Mouse (Mus musculus) hindbrain, embryonic 13.5 days (tissue): ENCODE results near the gene Asb10. TPM values are rescaled to one million over a fixed set of nuclear protein-coding genes. Genes with fewer than 3 reads are reported as not detected.

Experiments used
- ATAC-seq: fragments of 200-750 bp; cut with Nextera tagmentation; 2 replicates; pipeline ENCODE4 v1.8.0; 2017; ENCODE audit warnings: moderate TSS enrichment; ENCODE audit not compliant: low FRiP score
- H3K27ac ChIP-seq: fragments of 300-500 bp; sonication (generic); 2 replicates; pipeline ENCODE4 v1.5.1; 2015; ENCODE audit warnings: inconsistent platforms, mild to moderate bottlenecking, moderate library complexity
- H3K27me3 ChIP-seq: fragments of 300-500 bp; sonication (generic); 2 replicates; pipeline ENCODE4 v1.6.1; 2015; ENCODE audit warnings: mild to moderate bottlenecking, inconsistent platforms
- H3K36me3 ChIP-seq: fragments of 300-500 bp; sonication (generic); 2 replicates; pipeline ENCODE4 v1.6.1; 2015; ENCODE audit warnings: mild to moderate bottlenecking, inconsistent platforms
- H3K4me1 ChIP-seq: fragments of 300-500 bp; sonication (generic); replicated peaks from 2 replicates; pipeline ENCODE4 v1.6.1; 2015; ENCODE audit warnings: inconsistent platforms
- H3K4me2 ChIP-seq: fragments of 300-500 bp; sonication (generic); 2 replicates; pipeline ENCODE4 v1.6.1; 2015; ENCODE audit warnings: inconsistent platforms, mild to moderate bottlenecking, moderate library complexity
- H3K4me3 ChIP-seq: fragments of 300-500 bp; sonication (generic); 2 replicates; pipeline ENCODE4 v1.5.1; 2015; ENCODE audit warnings: mild to moderate bottlenecking, inconsistent platforms
- H3K9ac ChIP-seq: fragments of 300-500 bp; sonication (generic); 2 replicates; pipeline ENCODE4 v1.6.1; 2015; ENCODE audit warnings: mild to moderate bottlenecking, inconsistent platforms
- H3K9me3 ChIP-seq: fragments of 300-500 bp; sonication (generic); 2 replicates; pipeline ENCODE4 v1.6.1; 2016; ENCODE audit warnings: inconsistent platforms
- WGBS: fragments of 180-500 bp; shearing (Covaris S2); methylation state at CpG from one replicate; pipeline ENCODE4 v1.1.7; 2015; 5-methylcytosine and 5-hydroxymethylcytosine counted together
- polyA plus RNA-seq: library from polyadenylated mRNA; unstranded; fragments of >200 nt; fragmentation: Nextera tagmentation; extraction: Ambion mirVana; gene quantifications from 2 replicates; pipeline ENCODE4 v1.2.1, GENCODE M21; 2015

The Asb10 gene
- polyA plus RNA-seq, 1 experiment from 2014 or later: 0.49 TPM

- ATAC-seq: peak; percentile 55
- 17% methylated on average over 24 of the region's 24 CpGs for WGBS
- Histone ChIP-seq H3K4me1 (peaks cover 39% of the 10 kb centered on the region), H3K27me3 (peaks cover 85% of the 10 kb centered on the region), H3K9me3 (no peaks in the 10 kb centered on the region), H3K27ac (no peak overlapping the region), H3K36me3 (no peaks in the 10 kb centered on the region), H3K9ac (no peak overlapping the region), H3K4me3 (no peak overlapping the region), H3K4me2 (no peak overlapping the region)
Observed at GRCm38 (mm10) chr5:24530042-24530689, 10.6 kb downstream of the Asb10 start.

DNA sequence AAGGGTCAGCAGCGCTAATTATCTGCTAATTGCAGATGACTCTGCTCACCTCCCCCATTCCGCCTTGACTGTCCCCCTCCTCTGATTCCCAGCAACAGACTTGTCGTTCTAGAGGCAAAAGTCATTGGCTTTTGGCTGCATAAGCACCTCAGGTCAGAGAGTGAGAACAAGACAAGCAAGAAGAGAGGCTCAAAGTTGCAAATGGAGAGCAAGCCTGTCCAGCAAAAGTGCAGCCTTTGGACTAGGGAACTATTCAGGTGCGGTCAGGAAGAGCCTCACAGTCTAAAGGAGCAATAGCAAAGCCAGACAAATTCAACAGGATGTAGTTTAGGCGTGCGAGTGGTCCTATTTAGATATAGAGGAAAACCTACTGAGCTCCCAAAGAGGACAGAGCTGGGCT, 13.0 kb downstream of the Asb10 start:
- Histone ChIP-seq H3K9ac (no peak overlapping the region), H3K36me3 (no peaks in the 10 kb centered on the region), H3K27me3 (peaks cover 91% of the 10 kb centered on the region), H3K4me1 (peaks cover 46% of the 10 kb centered on the region), H3K4me2 (peak overlapping the region; percentile 5; the same call in 1 of the 2 replicates), H3K9me3 (no peaks in the 10 kb centered on the region), H3K4me3 (no peak overlapping the region), H3K27ac (no peak overlapping the region)
- WGBS: 12% methylated on average over 6 of the region's 6 CpGs
- no peak for ATAC-seq

GRCm38 (mm10) chr5:24526889-24527230, 13.9 kb downstream of the Asb10 start, which contains the start of gene Gbx1:
Gbx1 (minus strand) TSS chr5:24527202.
- H3K4me2 ChIP-seq: peak within 1 kb of the TSS; percentile 89
- no peaks in the 10 kb centered on the region for H3K9me3 ChIP-seq
- peak within 1 kb of the TSS; percentile 55 for H3K4me3 ChIP-seq
- peaks cover 93% of the 10 kb centered on the region for H3K27me3 ChIP-seq
- WGBS: 1% methylated on average over 39 of the region's 49 CpGs
- no peaks in the 10 kb centered on the region for H3K36me3 ChIP-seq
- H3K4me1 ChIP-seq: peaks cover 46% of the 10 kb centered on the region
- H3K27ac ChIP-seq: peak within 1 kb of the TSS; percentile 60
- no peak; the same call in 1 of the 2 replicates for ATAC-seq
- peak within 1 kb of the TSS; percentile 79 for H3K9ac ChIP-seq

- peaks cover 90% of the 10 kb centered on the region for H3K27me3 ChIP-seq
Observed at GRCm38 (mm10) chr5:24526190-24526888, 14.4 kb downstream of the Asb10 start.

GRCm38 (mm10) chr5:24525360-24526189, 15.2 kb downstream of the Asb10 start:
- H3K4me1 ChIP-seq: peaks cover 43% of the 10 kb centered on the region
- H3K27ac ChIP-seq: peak overlapping the region; percentile 60
- 3% methylated on average over 34 of the region's 34 CpGs for WGBS
- ATAC-seq: 0 out of 2 replicates have a peak, but pooled peaks have one; percentile 9
- H3K9me3 ChIP-seq: no peaks in the 10 kb centered on the region
- H3K27me3 ChIP-seq: peaks cover 83% of the 10 kb centered on the region
- H3K36me3 ChIP-seq: no peaks in the 10 kb centered on the region
- H3K9ac ChIP-seq: peak overlapping the region; percentile 79
- H3K4me2 ChIP-seq: peak overlapping the region; percentile 89
- peak overlapping the region; percentile 55 for H3K4me3 ChIP-seq

More at GRCm38 (mm10) chr5:24526190-24526888, 14.4 kb downstream of the Asb10 start:
- WGBS: 0% methylated on average over 36 of the region's 109 CpGs
- Histone ChIP-seq H3K27ac (peak overlapping the region; percentile 60), H3K9ac (peak overlapping the region; percentile 79), H3K4me3 (peak overlapping the region; percentile 55), H3K36me3 (no peaks in the 10 kb centered on the region), H3K4me2 (peak overlapping the region; percentile 89), H3K9me3 (no peaks in the 10 kb centered on the region), H3K4me1 (peaks cover 46% of the 10 kb centered on the region)
- ATAC-seq: peak; percentile 30

GRCm38 (mm10) chr5:24524522-24524921, 16.3 kb downstream of the Asb10 start:
- ATAC-seq: no peak
- no peaks in the 10 kb centered on the region for H3K36me3 ChIP-seq
- peak overlapping the region; percentile 89 for H3K4me2 ChIP-seq
- H3K4me1 ChIP-seq: peaks cover 40% of the 10 kb centered on the region
- H3K27me3 ChIP-seq: peaks cover 75% of the 10 kb centered on the region
- H3K4me3 ChIP-seq: peak overlapping the region; percentile 55
- H3K9me3 ChIP-seq: no peaks in the 10 kb centered on the region
- 7% methylated on average over 4 of the region's 4 CpGs for WGBS
- no peak overlapping the region for H3K27ac ChIP-seq
- peak overlapping the region; percentile 79; the same call in 1 of the 2 replicates for H3K9ac ChIP-seq

DNA sequence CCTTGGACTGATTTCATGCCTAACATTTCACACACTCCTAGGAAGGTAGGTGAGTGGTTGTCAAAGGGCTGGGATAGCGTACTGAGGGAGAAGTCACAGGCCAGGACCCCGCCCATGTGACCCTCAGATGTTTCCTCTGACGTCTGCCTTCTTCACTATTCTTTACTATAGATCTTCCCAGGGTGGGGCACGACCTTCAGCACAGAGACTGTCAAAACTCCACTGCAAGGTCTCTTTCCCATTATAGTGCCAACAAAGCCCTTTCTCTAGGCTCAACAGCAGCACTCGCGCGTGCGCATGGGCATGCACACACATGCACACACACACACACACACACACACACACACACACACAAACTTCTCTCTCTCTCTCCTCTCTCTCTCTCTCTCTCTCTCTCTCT, 17.0 kb downstream of the Asb10 start:
- Histone ChIP-seq H3K4me1 (peaks cover 34% of the 10 kb centered on the region), H3K9ac (no peak overlapping the region), H3K4me3 (peak overlapping the region; percentile 55), H3K4me2 (peak overlapping the region; percentile 89), H3K27me3 (peaks cover 68% of the 10 kb centered on the region), H3K9me3 (no peaks in the 10 kb centered on the region), H3K27ac (no peak overlapping the region), H3K36me3 (no peaks in the 10 kb centered on the region)
- no peak for ATAC-seq
- 14% methylated on average over 8 of the region's 8 CpGs for WGBS

DNA sequence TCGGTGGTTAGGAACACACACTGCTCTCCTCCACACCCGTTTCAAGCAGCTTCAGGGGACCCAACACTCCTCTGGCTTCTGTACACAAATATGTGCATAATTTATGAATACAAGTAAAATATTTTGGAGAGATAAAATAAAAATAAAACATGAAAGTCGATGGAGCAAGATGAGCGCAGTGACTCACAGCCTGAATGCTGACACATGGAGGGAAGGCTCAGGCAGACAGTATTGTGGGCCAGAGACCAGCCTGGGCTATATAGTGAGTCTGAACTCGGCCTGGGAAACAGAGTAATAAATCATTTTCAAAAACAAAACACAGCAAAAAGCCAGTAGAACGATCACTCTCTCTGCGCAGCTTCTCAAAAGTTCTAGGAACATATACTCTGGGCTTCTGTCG, 19.4 kb downstream of the Asb10 start:
- H3K27me3 ChIP-seq: peaks cover 53% of the 10 kb centered on the region
- no peaks in the 10 kb centered on the region for H3K36me3 ChIP-seq
- H3K4me1 ChIP-seq: peaks cover 19% of the 10 kb centered on the region
- H3K27ac ChIP-seq: no peak overlapping the region
- 68% methylated on average over 8 of the region's 8 CpGs for WGBS
- H3K4me2 ChIP-seq: peak overlapping the region; percentile 89; the same call in 1 of the 2 replicates
- H3K9me3 ChIP-seq: no peaks in the 10 kb centered on the region
- no peak overlapping the region for H3K4me3 ChIP-seq
- no peak overlapping the region for H3K9ac ChIP-seq
- ATAC-seq: no peak

DNA sequence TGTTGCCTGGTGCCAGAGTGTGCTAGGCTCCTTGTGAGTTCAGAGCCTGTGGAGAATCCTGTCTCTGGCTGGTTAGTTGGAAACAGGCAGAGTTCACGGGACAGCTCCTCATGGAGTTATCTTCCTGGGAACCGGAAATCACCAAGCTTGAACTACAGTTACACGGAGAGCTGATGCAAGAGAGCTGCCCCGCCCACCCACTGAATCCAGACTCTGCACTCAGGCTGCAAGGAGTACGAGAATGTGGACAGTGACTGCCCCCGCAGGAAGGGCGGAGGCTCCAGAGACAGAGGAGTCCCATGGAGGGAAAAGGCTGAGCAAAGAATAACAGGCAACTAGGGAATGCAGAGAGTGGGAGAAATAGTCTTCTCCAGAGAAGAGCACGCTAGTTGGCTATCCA, 28.5 kb downstream of the Asb10 start:
- Histone ChIP-seq H3K4me2 (no peak overlapping the region), H3K27me3 (peaks cover under 1% of the 10 kb centered on the region; the same call in 1 of the 2 replicates), H3K9me3 (no peaks in the 10 kb centered on the region), H3K4me1 (peaks cover 14% of the 10 kb centered on the region), H3K27ac (no peak overlapping the region), H3K36me3 (peaks cover 7% of the 10 kb centered on the region; the same call in 1 of the 2 replicates), H3K9ac (no peak overlapping the region), H3K4me3 (no peak overlapping the region)
- WGBS: 58% methylated on average over 8 of the region's 8 CpGs
- no peak for ATAC-seq

- Histone ChIP-seq H3K4me2 (no peak overlapping the region), H3K36me3 (peaks cover 7% of the 10 kb centered on the region; the same call in 1 of the 2 replicates), H3K9me3 (no peaks in the 10 kb centered on the region), H3K27me3 (no peaks in the 10 kb centered on the region), H3K27ac (no peak overlapping the region), H3K9ac (no peak overlapping the region), H3K4me3 (no peak overlapping the region), H3K4me1 (peaks cover 14% of the 10 kb centered on the region)
- WGBS: 49% methylated on average over 11 of the region's 11 CpGs
- no peak for ATAC-seq
Observed at GRCm38 (mm10) chr5:24510635-24511034, 30.1 kb downstream of the Asb10 start.

GRCm38 (mm10) chr5:24508406-24508805, 32.4 kb downstream of the Asb10 start:
- H3K4me2 ChIP-seq: no peak overlapping the region
- peaks cover 15% of the 10 kb centered on the region; the same call in 1 of the 2 replicates for H3K27me3 ChIP-seq
- H3K9me3 ChIP-seq: no peaks in the 10 kb centered on the region
- H3K4me3 ChIP-seq: no peak overlapping the region
- H3K27ac ChIP-seq: no peak overlapping the region
- 96% methylated on average over 7 of the region's 7 CpGs for WGBS
- peaks cover 8% of the 10 kb centered on the region; the same call in 1 of the 2 replicates for H3K36me3 ChIP-seq
- no peak for ATAC-seq
- H3K9ac ChIP-seq: no peak overlapping the region
- H3K4me1 ChIP-seq: peaks cover 24% of the 10 kb centered on the region

GRCm38 (mm10) chr5:24505513-24505912, 35.3 kb downstream of the Asb10 start:
- no peak overlapping the region for H3K4me3 ChIP-seq
- 53% methylated on average over 2 of the region's 2 CpGs for WGBS
- H3K9me3 ChIP-seq: no peaks in the 10 kb centered on the region
- H3K27me3 ChIP-seq: peaks cover 26% of the 10 kb centered on the region; the same call in 1 of the 2 replicates
- H3K27ac ChIP-seq: no peak overlapping the region
- peaks cover 26% of the 10 kb centered on the region for H3K4me1 ChIP-seq
- peaks cover 37% of the 10 kb centered on the region for H3K36me3 ChIP-seq
- H3K9ac ChIP-seq: no peak overlapping the region
- H3K4me2 ChIP-seq: no peak overlapping the region
- ATAC-seq: no peak
